Mouse (Mus musculus): ENCODE measurements around the gene Ptgir.

Ptgir gene

GRCm38 (mm10) chr7:16916342-16917265 is 10.3 kb downstream of the Ptgir start:
- DNase-seq (ENCODE audit: low read depth, low spot score) = no peak

- no peak for DNase-seq (ENCODE audit: low read depth, low spot score)
Observed at GRCm38 (mm10) chr7:16917447-16917846, 11.2 kb downstream of the Ptgir start.

GRCm38 (mm10) chr7:16918014-16918413 is 11.7 kb downstream of the Ptgir start:
- DNase-seq (ENCODE audit: low read depth, low spot score) = no peak

- no peak for DNase-seq (ENCODE audit: low read depth, low spot score)
Observed at GRCm38 (mm10) chr7:16918670-16919069, 12.4 kb downstream of the Ptgir start.

- no peak for DNase-seq (ENCODE audit: low read depth, low spot score)
Observed at GRCm38 (mm10) chr7:16919395-16920149, 13.3 kb downstream of the Ptgir start.

- no peak for DNase-seq (ENCODE audit: low read depth, low spot score)
Observed at GRCm38 (mm10) chr7:16920150-16920579, 13.9 kb downstream of the Ptgir start.

GRCm38 (mm10) chr7:16920818-16921791 is 14.8 kb downstream of the Ptgir start:
- DNase-seq (ENCODE audit: low read depth, low spot score) = no peak

- no peak for DNase-seq (ENCODE audit: low read depth, low spot score)
Observed at GRCm38 (mm10) chr7:16921881-16922335, 15.6 kb downstream of the Ptgir start.

GRCm38 (mm10) chr7:16922360-16922973 is 16.2 kb downstream of the Ptgir start:
- DNase-seq (ENCODE audit: low read depth, low spot score) = peak; percentile 42

- no peak for DNase-seq (ENCODE audit: low read depth, low spot score)
Observed at GRCm38 (mm10) chr7:16923283-16924036, 17.2 kb downstream of the Ptgir start.

- peak; percentile 100 for DNase-seq (ENCODE audit: low read depth, low spot score)
Observed at GRCm38 (mm10) chr7:16924037-16924834, 17.9 kb downstream of the Ptgir start, which contains the start of gene Calm3. Gene Calm3, minus strand, starts transcription at chr7:16924114.

- DNase-seq (ENCODE audit: low read depth, low spot score) = no peak
Observed at GRCm38 (mm10) chr7:16928341-16928740, 22.1 kb downstream of the Ptgir start.

GRCm38 (mm10) chr7:16930850-16931249 is 24.6 kb downstream of the Ptgir start:
- DNase-seq (ENCODE audit: low read depth, low spot score) = peak; percentile 82

- peak; percentile 93 for DNase-seq (ENCODE audit: low read depth, low spot score)
Observed at GRCm38 (mm10) chr7:16931968-16932627, 25.8 kb downstream of the Ptgir start.

- DNase-seq (ENCODE audit: low read depth, low spot score) = peak; percentile 85
Observed at GRCm38 (mm10) chr7:16932704-16933577, 26.7 kb downstream of the Ptgir start.

- DNase-seq (ENCODE audit: low read depth, low spot score) = peak; percentile 44
Observed at GRCm38 (mm10) chr7:16937312-16937711, 31.0 kb downstream of the Ptgir start.

GRCm38 (mm10) chr7:16938117-16938791 is 32.0 kb downstream of the Ptgir start:
- DNase-seq (ENCODE audit: low read depth, low spot score) = no peak
